Comparison of ENCODE assay signal across 7 mouse cellular contexts in the genomic region with DNA sequence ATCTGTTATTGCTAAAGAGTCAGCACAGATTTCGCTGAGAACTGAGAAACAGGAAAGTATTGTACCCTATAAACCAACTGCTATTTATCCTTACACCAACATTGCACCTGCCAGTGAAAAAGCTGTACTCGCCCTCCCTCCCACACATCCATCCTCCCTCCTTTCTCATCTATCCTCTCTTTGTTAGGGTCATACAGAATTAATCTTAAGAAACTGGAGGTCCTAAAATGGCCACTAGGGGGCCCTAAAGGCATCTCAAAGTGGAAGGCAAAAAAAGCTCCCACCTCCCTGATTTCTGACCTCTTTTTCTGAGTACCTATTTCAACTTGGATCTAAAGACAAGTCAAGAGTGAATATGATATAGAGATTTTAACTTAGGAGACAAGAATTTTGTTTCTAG. TPM values are rescaled to one million over a fixed set of nuclear protein-coding genes. Genes with fewer than 3 reads are reported as not detected.
A peak's percentile ranks its signal among the peaks of the same experiment; 100 is the strongest.
DNase-seq lines count a peak whose midpoint lies in the region; ATAC-seq and TF ChIP-seq lines count a peak whose summit lies in the region.

No protein-coding gene starts in this region.

- H3K4me1 ChIP-seq in lung, postnatal 0 days (ENCODE audit: insufficient read depth, low read depth, low read length): peaks cover 15% of the 10 kb centered on the region

- DNase-seq in 3134 (ENCODE audit: extremely low read depth, insufficient read length, low spot score) (peak; percentile 23), A20 (ENCODE audit: low read depth, low spot score) (peak; percentile 1)
- peak; percentile 66 to 72 for DNase-seq in cerebellum, adult 18-20 months
- DNase-seq in frontal cortex, postnatal 25 days (ENCODE audit: low spot score in 2 of 2): peak; percentile 38 to 63
- DNase-seq in kidney, postnatal 36 days: peak; percentile 54 to 78
- DNase-seq in lung, postnatal 0 days (ENCODE audit: low spot score): peak; percentile 71
- peak; percentile 63 for DNase-seq in right cerebral cortex, postnatal 14 days

- H3K9me3 ChIP-seq in lung, postnatal 0 days (ENCODE audit: low read length): no peaks in the 10 kb centered on the region

- H3K9ac ChIP-seq in lung, postnatal 0 days (replicated peaks; ENCODE audit: low read depth): no peak overlapping the region

- no peak overlapping the region for H3K27ac ChIP-seq in lung, postnatal 0 days (ENCODE audit: low read length)

- H3K4me2 ChIP-seq in lung, postnatal 0 days (replicated peaks; ENCODE audit: low read depth, low read length): no peak overlapping the region

- no peak overlapping the region for H3K4me3 ChIP-seq in lung, postnatal 0 days (ENCODE audit: low read depth, low read length)

- no peaks in the 10 kb centered on the region for H3K27me3 ChIP-seq in lung, postnatal 0 days (replicated peaks; ENCODE audit: insufficient read depth, low read length)

- TF ChIP-seq EP300 in lung, postnatal 0 days (IDR thresholded peaks at IDR 0.05): no peak

- 38% methylated on average over 2 of the region's 2 CpGs for WGBS in lung, postnatal 0 days

- no peak for ATAC-seq in lung, postnatal 0 days

- peak; percentile 74 for TF ChIP-seq CTCF in lung, postnatal 0 days (IDR thresholded peaks at IDR 0.05)

- no peaks in the 10 kb centered on the region for H3K36me3 ChIP-seq in lung, postnatal 0 days (ENCODE audit: insufficient read depth, low read length)

RNA-seq across cellular contexts. Expression of a gene that starts 2.6 kb away (rescaled TPM):
- polyA plus RNA-seq in lung, postnatal 0 days (2015; fragmentation: Nextera tagmentation; extraction: Ambion mirVana): 5.2 and 5.6 TPM in 2 replicates

Comparison
In these comparisons a context has a peak if more than half of its experiments do, and no peak if none do; other contexts are left out.
1. DNase-seq: peak in every context shown above with its lines; median percentile 71 in lung, postnatal 0 days; 69 in cerebellum, adult 18-20 months; 66 in kidney, postnatal 36 days; 63 in right cerebral cortex, postnatal 14 days; 50 in frontal cortex, postnatal 25 days; 23 in 3134; 1 in A20.